Mouse (Mus musculus) midbrain, embryonic 11.5 days (tissue): ENCODE measurements at regions not wholly inside any gene's neighbourhood (a gene's known extent, or its start where the extent isn't known, plus 50 kb on each side); places are given as distances from the start of the nearest gene placed in this dataset.

Experiments used
- ATAC-seq: fragments of 200-750 bp; cut with Nextera tagmentation; 2 replicates; pipeline ENCODE4 v1.8.0; 2017; ENCODE audit warnings: moderate TSS enrichment, moderate library complexity; ENCODE audit not compliant: low FRiP score
- DNase-seq: peaks from one replicate; pipeline ENCODE4 v3.0.0; 2015; ENCODE audit warnings: low spot score; ENCODE audit errors: missing footprints
- H3K27ac ChIP-seq: fragments of 300-500 bp; sonication (generic); 2 replicates; pipeline ENCODE4 v1.5.1; 2014; ENCODE audit warnings: low read depth, low read length
- H3K27me3 ChIP-seq: fragments of 300-500 bp; sonication (generic); 2 replicates; pipeline ENCODE4 v1.6.1; 2014; ENCODE audit warnings: mild to moderate bottlenecking, low read length, moderate library complexity, mixed read lengths; ENCODE audit not compliant: control insufficient read depth, insufficient read depth
- H3K36me3 ChIP-seq: fragments of 300-500 bp; sonication (generic); 2 replicates; pipeline ENCODE4 v1.6.1; 2014; ENCODE audit warnings: mild to moderate bottlenecking, low read length, moderate library complexity, mixed read lengths; ENCODE audit not compliant: control insufficient read depth, insufficient read depth
- H3K4me1 ChIP-seq: fragments of 300-500 bp; sonication (generic); 2 replicates; pipeline ENCODE4 v1.6.1; 2014; ENCODE audit warnings: low read length; ENCODE audit not compliant: control insufficient read depth, insufficient read depth
- H3K4me2 ChIP-seq: fragments of 300-500 bp; sonication (generic); 2 replicates; pipeline ENCODE4 v1.6.1; 2014; ENCODE audit warnings: mild to moderate bottlenecking, moderate library complexity
- H3K4me3 ChIP-seq: fragments of 300-500 bp; sonication (generic); 2 replicates; pipeline ENCODE4 v1.5.1; 2014; ENCODE audit warnings: low read depth, low read length
- H3K9ac ChIP-seq: fragments of 300-500 bp; sonication (generic); 2 replicates; pipeline ENCODE4 v1.6.1; 2014; ENCODE audit warnings: low read length
- H3K9me3 ChIP-seq: fragments of 300-500 bp; sonication (generic); 2 replicates; pipeline ENCODE4 v1.6.1; 2016; ENCODE audit warnings: low read length; ENCODE audit not compliant: control insufficient read depth
- WGBS: fragments of 180-500 bp; shearing (Covaris S2); extraction: QIAGEN DNeasy Blood & Tissue Kit; methylation state at CpG from one replicate; pipeline ENCODE4 v1.1.7; 2014; 5-methylcytosine and 5-hydroxymethylcytosine counted together

- WGBS: 79% methylated on average over 4 of the region's 4 CpGs
These were observed 70.5 kb upstream of the Bcl6 start for GRCm38 (mm10) chr16:24059090-24059600.

DNA sequence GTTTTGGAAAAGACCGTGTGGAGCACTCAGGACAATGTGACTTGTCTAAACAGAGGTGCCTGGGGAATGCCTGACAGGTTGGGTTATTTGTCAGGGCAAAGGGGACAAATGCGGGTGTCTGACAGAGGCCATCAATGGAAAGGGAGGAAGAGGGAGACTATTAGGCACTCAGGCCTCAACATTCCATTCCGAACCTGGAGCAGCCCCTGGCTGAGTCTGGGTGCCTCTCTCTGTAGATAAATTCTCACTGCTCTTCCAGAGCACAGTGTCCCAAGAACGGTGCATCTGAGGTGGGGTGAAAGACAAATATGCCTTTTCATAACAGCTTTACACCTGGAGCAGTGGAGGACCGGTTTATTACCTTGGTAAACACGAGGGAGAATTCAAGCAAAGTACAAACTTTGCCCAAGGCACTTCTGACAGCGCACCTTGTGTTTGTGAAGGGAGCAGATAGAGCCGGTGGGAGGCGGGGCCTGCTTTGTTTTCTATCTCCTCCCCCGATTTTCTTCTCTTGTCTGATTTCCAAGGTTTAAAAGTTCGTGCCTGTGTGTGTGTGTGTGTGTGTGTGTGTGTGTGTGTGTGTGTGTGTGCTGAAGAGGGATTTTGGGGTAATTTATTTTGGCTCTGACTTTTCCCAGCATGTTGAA, 68.4 kb upstream of the Bcl6 start:
- H3K4me2 ChIP-seq: no peak overlapping the region
- no peaks in the 10 kb centered on the region for H3K36me3 ChIP-seq

More at GRCm38 (mm10) chr16:24059090-24059600, 70.5 kb upstream of the Bcl6 start:
- Histone ChIP-seq H3K36me3 (no peaks in the 10 kb centered on the region), H3K27ac (no peak overlapping the region), H3K27me3 (no peaks in the 10 kb centered on the region), H3K9me3 (no peaks in the 10 kb centered on the region), H3K4me1 (no peaks in the 10 kb centered on the region), H3K4me2 (no peak overlapping the region), H3K4me3 (no peak overlapping the region), H3K9ac (no peak overlapping the region)
- DNase-seq (no peak), ATAC-seq (no peak)

GRCm38 (mm10) chr16:24056123-24056884, 67.7 kb upstream of the Bcl6 start:
- H3K4me2 ChIP-seq: no peak overlapping the region
- H3K27me3 ChIP-seq: no peaks in the 10 kb centered on the region
- H3K36me3 ChIP-seq: no peaks in the 10 kb centered on the region
- no peak overlapping the region for H3K9ac ChIP-seq
- H3K4me3 ChIP-seq: no peak overlapping the region
- 73% methylated on average over 12 of the region's 12 CpGs for WGBS
- no peaks in the 10 kb centered on the region for H3K9me3 ChIP-seq
- DNase-seq: no peak
- no peaks in the 10 kb centered on the region for H3K4me1 ChIP-seq
- no peak overlapping the region for H3K27ac ChIP-seq
- ATAC-seq: no peak

More for the DNA sequence above, 68.4 kb upstream of the Bcl6 start:
- DNase-seq: no peak
- H3K4me3 ChIP-seq: no peak overlapping the region
- no peak for ATAC-seq
- H3K27ac ChIP-seq: no peak overlapping the region
- H3K9ac ChIP-seq: no peak overlapping the region
- no peaks in the 10 kb centered on the region for H3K9me3 ChIP-seq
- H3K27me3 ChIP-seq: no peaks in the 10 kb centered on the region
- WGBS: 48% methylated on average over 11 of the region's 11 CpGs
- H3K4me1 ChIP-seq: no peaks in the 10 kb centered on the region

DNA sequence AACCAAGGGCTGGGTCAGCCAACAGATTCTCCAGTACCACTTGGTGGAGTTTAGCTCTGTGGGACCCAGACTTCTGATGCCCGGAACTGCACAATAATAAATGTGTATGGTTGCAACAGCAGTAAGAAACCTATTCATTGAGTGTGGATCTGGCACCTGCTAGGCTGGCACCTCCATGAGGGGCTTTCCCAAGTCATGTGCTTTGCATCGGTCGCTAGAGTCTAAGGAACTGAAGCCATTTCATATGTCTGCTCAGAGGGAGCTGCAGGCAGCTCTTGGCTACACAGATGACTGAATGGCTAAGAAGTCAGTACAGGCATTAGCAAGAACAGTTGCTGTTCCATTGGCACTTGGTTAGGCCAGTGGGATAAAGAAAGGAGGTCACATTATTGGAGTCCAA, 65.6 kb upstream of the Bcl6 start:
- H3K9me3 ChIP-seq: no peaks in the 10 kb centered on the region
- WGBS: 94% methylated on average over 3 of the region's 3 CpGs
- no peak overlapping the region for H3K27ac ChIP-seq
- H3K4me2 ChIP-seq: no peak overlapping the region
- DNase-seq (no peak), ATAC-seq (no peak)
- no peaks in the 10 kb centered on the region for H3K4me1 ChIP-seq
- no peaks in the 10 kb centered on the region for H3K27me3 ChIP-seq
- H3K36me3 ChIP-seq: no peaks in the 10 kb centered on the region
- H3K4me3 ChIP-seq: no peak overlapping the region
- no peak overlapping the region for H3K9ac ChIP-seq

GRCm38 (mm10) chr16:24053403-24053802, 64.8 kb upstream of the Bcl6 start:
- Histone ChIP-seq H3K4me2 (no peak overlapping the region), H3K36me3 (no peaks in the 10 kb centered on the region), H3K9me3 (no peaks in the 10 kb centered on the region), H3K27me3 (no peaks in the 10 kb centered on the region), H3K4me3 (no peak overlapping the region), H3K4me1 (no peaks in the 10 kb centered on the region), H3K27ac (no peak overlapping the region), H3K9ac (no peak overlapping the region)
- 86% methylated on average over 10 of the region's 10 CpGs for WGBS
- ATAC-seq (no peak), DNase-seq (no peak)

- Histone ChIP-seq H3K4me2 (no peak overlapping the region), H3K36me3 (no peaks in the 10 kb centered on the region), H3K4me3 (no peak overlapping the region), H3K27ac (no peak overlapping the region), H3K9ac (no peak overlapping the region), H3K4me1 (no peaks in the 10 kb centered on the region), H3K9me3 (no peaks in the 10 kb centered on the region), H3K27me3 (no peaks in the 10 kb centered on the region)
- no peak for ATAC-seq
- no peak for DNase-seq
- WGBS: 88% methylated on average over 10 of the region's 10 CpGs
These were observed 62.4 kb upstream of the Bcl6 start for GRCm38 (mm10) chr16:24050856-24051640.

- no peaks in the 10 kb centered on the region for H3K27me3 ChIP-seq
- no peak overlapping the region for H3K4me3 ChIP-seq
- H3K4me1 ChIP-seq: no peaks in the 10 kb centered on the region
- no peak overlapping the region for H3K27ac ChIP-seq
- H3K4me2 ChIP-seq: no peak overlapping the region
- no peak for ATAC-seq
- H3K9me3 ChIP-seq: no peaks in the 10 kb centered on the region
- no peaks in the 10 kb centered on the region for H3K36me3 ChIP-seq
- WGBS: 82% methylated on average over 4 of the region's 4 CpGs
- no peak overlapping the region for H3K9ac ChIP-seq
- DNase-seq: no peak
These were observed 55.1 kb upstream of the Bcl6 start for GRCm38 (mm10) chr16:24043779-24044178.

DNA sequence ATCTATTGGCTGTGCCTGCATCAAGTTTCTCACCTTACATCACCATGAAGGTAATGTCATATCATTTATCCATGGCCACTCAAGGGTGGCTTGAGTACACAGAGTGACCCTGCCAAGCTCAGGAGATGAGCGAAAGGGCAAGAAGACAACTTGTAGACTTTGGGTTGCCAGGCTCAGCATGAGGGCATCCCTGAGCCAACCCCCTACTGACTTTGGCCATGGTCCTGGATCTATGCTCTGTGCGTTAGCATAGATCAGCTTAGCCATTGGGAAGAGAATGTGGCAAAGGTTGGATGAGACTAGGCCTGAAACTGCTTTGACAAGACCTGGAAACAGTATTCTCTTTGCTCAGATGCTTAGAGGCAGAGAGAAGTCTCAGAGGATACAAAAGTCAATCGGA, 54.3 kb upstream of the Bcl6 start:
- 84% methylated on average over 3 of the region's 3 CpGs for WGBS
- no peaks in the 10 kb centered on the region for H3K9me3 ChIP-seq
- no peak overlapping the region for H3K27ac ChIP-seq
- DNase-seq (no peak), ATAC-seq (no peak)
- H3K27me3 ChIP-seq: no peaks in the 10 kb centered on the region
- H3K4me2 ChIP-seq: no peak overlapping the region
- no peak overlapping the region for H3K9ac ChIP-seq
- no peak overlapping the region for H3K4me3 ChIP-seq
- no peaks in the 10 kb centered on the region for H3K4me1 ChIP-seq
- no peaks in the 10 kb centered on the region for H3K36me3 ChIP-seq

GRCm38 (mm10) chr16:24042216-24042615, 53.6 kb upstream of the Bcl6 start:
- ATAC-seq: no peak

More at GRCm38 (mm10) chr16:24042216-24042615, 53.6 kb upstream of the Bcl6 start:
- H3K27me3 ChIP-seq: no peaks in the 10 kb centered on the region
- H3K9me3 ChIP-seq: no peaks in the 10 kb centered on the region
- no peak overlapping the region for H3K4me2 ChIP-seq
- DNase-seq: no peak
- no peaks in the 10 kb centered on the region for H3K36me3 ChIP-seq
- H3K27ac ChIP-seq: no peak overlapping the region
- no peak overlapping the region for H3K9ac ChIP-seq
- no peaks in the 10 kb centered on the region for H3K4me1 ChIP-seq
- 82% methylated on average over 2 of the region's 2 CpGs for WGBS
- H3K4me3 ChIP-seq: no peak overlapping the region
